Mouse (Mus musculus): ENCODE measurements around the gene Oxt. TPM values are rescaled to one million over a fixed set of nuclear protein-coding genes. Genes with fewer than 3 reads are reported as not detected.
A peak's percentile ranks its signal among the peaks of the same experiment; 100 is the strongest.
"Not testable (repeated sequence)": the region's sequence is repeated elsewhere in the genome, so short reads cannot be mapped to it uniquely, and the experiment has no call there.

Gene Oxt
- total RNA-seq (2021): not detected
- long read RNA-seq: 0 reads

DNA sequence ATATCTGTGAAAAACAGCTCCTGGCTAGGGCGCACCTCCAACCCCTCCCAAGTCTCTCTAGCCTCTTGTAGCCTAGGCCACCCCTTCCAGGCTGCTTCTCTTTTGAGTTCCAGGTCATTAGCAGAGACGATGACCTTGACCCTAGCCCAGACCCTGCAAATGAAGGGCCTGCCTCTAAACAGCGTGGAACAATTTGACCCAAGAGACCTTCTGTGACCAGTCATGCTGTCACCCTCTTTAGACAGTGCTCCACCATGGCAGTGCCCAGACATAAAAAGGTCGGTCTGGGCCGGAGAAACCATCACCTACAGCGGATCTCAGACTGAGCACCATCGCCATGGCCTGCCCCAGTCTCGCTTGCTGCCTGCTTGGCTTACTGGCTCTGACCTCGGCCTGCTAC, at the start of gene Oxt:
Oxt (plus strand) TSS at position 301 of the 400 bp plus-strand sequence.
- DNase-seq (ENCODE audit: low spot score in 2 of 2): no peak

GRCm38 (mm10) chr2:130528457-130528856, 47.5 kb upstream of the Oxt start:
- DNase-seq (ENCODE audit: low spot score in 2 of 2): no peak

DNA sequence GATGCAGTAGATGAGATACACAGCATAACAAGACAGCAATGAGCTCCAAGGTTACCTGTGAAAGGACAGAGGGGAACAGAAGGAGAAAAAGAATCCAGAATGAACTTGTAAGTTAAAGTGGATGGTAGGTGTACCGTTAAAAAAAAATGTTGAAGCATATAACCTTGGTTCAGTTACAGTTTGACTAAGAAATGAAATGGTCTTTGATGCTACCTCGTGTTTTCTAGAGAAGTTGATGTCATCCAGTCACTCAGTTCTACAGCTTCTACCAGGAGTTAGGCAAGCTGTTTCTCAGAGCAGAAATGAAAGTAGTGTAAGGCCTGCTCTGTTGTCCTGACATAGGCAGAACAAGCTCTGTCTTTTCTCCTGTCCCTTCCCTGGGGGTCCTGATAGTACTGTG, 46.7 kb upstream of the Oxt start:
- no peak for DNase-seq (ENCODE audit: low spot score in 2 of 2)

GRCm38 (mm10) chr2:130529925-130530324, 46.0 kb upstream of the Oxt start:
- no peak for DNase-seq (ENCODE audit: low spot score in 2 of 2)

DNA sequence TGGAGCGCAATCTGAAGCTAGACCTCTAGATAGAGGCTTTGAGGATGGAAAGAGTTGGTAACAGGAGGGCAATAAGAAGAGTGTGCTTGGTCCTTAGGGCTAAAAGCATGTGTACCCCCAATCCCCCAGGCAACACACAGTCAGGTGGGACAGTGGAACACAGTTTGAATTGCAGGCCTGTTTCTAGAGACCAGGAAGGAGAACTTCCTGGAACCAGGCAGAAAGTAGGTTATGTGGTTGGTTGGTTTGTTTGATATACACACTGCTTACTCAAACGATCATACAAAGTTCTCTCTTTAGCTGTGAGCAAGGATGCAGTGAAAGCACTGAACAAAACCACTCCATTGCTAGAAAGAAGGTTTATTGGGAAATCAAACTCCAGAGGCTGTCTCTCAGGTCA, 43.8 kb upstream of the Oxt start:
- no peak for DNase-seq (ENCODE audit: low spot score in 2 of 2)

- DNase-seq (ENCODE audit: low spot score in 2 of 2): no peak
Measured at GRCm38 (mm10) chr2:130535017-130535416, 41.0 kb upstream of the Oxt start.

- no peak for DNase-seq (ENCODE audit: low spot score in 2 of 2)
Measured at GRCm38 (mm10) chr2:130536890-130537289, 39.1 kb upstream of the Oxt start.

GRCm38 (mm10) chr2:130538876-130539546, 37.0 kb upstream of the Oxt start:
- DNase-seq (ENCODE audit: low spot score in 2 of 2): no peak

DNA sequence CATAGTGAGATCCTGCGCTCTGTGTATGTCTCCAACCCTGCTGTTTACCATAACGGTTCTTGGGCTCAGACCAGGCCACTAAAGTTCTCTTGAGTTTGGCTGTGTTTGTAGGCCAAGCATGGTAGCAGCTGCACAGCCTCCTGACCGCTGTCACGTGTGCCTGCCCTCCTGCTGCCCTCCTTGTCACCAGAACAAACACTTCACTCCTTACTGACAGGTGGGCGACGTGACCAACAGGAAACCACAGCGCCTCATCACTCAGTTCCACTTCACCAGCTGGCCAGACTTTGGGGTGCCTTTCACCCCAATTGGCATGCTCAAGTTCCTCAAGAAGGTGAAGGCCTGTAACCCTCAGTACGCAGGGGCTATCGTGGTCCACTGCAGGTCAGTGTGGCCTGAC, 35.7 kb upstream of the Oxt start:
- DNase-seq (ENCODE audit: low spot score in 2 of 2): no peak

DNA sequence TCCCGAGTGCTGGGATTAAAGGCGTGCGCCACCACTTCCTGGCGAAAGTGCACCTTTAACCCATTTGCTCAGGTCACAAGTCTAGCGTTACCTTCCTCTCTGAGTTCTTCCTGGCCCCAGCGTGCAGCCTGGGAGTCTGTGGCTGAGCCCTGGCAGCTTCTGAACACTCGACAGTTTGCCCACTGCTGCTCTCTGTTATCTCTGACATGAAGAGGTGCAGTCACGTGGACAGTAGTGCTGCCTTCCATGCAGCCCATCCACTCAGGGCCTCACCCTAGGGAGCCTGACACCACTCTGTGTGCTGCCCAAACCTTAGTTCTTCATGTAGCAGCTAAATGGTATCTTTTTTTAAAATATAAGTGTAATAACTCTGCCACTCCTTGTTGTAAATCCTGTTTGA, 29.0 kb upstream of the Oxt start:
- DNase-seq (ENCODE audit: low spot score in 2 of 2): no peak

- no peak for DNase-seq (ENCODE audit: low spot score in 2 of 2)
Measured at GRCm38 (mm10) chr2:130554841-130555240, 21.1 kb upstream of the Oxt start.

DNA sequence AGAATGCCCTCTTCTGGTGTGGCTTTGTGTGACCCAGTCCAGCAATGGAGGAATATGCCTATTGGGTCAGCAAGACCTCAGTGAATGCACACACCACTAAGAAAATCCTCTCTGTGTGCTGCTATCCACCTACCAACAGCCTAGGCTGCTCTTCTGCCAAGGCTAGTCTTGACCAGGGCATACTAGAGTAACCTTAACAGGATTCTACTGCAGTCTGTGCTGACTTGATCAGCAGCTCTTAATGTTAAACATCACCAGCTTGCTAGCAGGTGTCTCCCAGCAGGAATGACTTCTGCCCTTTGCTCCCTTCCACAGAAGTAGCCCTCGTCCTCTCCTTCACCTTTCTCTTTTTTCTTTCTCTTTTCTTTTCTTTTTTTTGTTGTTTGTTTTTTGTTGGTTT, 19.7 kb upstream of the Oxt start:
- DNase-seq (ENCODE audit: low spot score in 2 of 2): no peak

DNA sequence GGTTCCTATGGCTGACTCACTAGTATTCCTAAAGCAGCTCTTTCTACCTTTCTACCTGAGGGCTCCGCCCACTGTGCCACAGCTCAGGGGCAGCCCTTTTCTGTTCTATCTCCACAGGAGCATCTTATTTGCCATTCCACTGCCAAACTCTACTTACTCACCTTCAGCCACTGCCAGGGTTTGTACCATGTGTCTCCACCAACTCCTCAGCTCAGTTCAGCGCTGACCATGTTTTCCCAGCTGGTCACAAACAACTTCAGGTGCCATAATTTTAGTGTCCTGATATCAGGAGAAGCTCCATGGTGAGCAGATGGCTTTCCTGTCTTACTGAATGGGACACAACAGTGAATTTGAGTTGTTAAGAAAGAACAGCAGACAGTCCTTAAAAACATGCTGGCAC, 18.5 kb upstream of the Oxt start:
- DNase-seq (ENCODE audit: low spot score in 2 of 2): no peak

DNA sequence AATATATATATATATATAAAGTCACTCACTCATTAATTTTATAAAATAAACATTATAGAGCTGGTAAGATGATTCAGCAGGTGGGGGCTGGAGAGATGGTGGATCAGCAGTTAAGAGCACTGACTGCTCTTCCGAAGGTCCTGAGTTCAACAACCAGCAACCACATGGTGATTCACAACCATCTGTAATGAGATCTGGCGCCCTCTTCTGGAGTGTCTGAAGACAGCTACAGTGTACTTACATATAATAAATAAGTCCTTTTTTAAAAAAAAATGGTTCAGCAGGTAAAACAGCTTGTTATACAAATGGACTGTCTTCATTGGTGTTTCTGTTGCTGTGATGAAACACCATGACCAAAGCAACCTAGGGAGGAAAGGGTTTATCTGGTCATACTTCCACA, 18.0 kb upstream of the Oxt start:
- no peak for DNase-seq (ENCODE audit: low spot score in 2 of 2)

DNA sequence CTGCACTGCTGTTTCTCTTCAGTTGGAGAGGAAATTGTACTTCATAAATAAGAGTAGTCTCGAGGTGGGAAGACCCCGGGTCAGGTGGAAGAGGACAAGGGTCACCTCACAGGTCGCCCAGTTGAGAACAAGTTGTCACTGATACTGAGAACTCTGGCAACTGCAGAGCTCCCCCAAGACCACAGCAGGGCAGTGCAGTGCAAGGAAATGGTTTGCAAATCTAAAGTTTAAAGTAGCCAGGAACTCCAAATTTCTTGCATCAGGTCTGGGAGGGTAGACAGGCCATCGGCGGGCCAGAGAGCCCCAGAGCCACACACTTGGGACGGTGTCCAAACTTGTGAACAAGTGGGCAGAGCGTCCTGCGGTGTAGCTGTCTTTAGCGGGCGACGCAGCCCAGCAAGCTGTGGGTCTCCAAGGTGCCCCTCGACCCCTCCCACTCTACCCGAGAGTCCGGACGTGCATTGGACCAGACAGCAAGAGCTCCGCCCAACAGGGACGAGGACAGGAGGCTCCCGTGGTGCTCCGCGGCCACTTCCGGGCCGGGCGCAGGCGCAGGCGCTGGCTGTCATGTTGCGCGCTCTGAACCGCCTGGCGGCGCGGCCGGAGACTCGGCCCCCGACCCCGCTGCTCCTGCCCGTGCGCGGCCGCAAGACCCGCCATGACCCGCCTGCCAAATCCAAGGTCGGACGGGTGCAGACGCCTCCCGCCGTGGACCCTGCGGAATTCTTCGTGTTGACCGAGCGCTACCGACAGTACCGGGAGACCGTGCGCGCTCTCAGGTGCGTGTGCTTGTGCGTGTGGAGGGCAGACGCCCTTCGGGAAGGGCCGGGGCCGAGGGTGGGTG, 12.5 kb upstream of the Oxt start, which contains the start of gene Mrps26:
Mrps26 (plus strand) TSS at position 531 of the 844 bp plus-strand sequence.
- DNase-seq (ENCODE audit: low spot score in 2 of 2): peak; percentile 88 to 93

- DNase-seq (ENCODE audit: low spot score in 2 of 2): no peak
Measured at GRCm38 (mm10) chr2:130564063-130564462, 11.9 kb upstream of the Oxt start.

- no peak for DNase-seq (ENCODE audit: low spot score in 2 of 2)
Measured at GRCm38 (mm10) chr2:130564983-130565382, 11.0 kb upstream of the Oxt start.

DNA sequence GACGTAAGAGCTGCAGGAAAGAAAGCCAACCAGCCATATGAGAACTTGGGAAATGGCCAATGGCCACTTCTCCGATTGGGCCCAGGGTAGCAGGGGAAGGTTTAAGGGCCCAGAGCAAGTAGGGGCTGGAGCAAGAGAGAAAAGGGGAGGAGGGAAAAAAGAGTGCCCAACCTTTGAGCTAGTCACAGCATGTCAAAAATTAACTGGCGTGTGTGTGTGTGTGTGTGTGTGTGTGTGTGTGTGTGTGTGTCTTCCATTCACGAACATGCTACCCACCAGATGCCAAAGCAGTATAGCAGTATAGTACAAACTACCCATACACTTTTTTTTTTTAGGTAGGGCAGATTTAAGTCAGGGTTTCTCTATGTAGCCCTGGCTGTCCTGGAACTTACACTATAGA, 7.1 kb upstream of the Oxt start:
- DNase-seq (ENCODE audit: low spot score in 2 of 2): no peak

DNA sequence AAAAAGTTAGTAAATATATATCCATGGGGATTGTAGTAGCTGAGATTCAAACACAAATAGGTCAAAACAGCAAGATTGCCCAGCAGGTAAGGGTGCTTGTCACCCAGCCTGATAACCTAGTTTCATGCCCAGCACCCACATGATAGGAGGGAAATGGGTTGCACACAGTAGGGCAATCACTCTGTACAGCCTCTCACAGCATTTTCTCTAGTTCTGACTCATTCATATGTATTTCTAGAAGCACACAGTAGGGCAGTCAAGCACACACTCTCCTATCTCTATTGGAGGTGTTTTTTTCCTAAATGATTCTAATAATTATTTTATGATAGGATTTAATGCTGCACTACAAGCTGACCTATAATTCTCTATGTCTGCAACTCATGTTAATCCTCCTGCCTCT, 6.0 kb upstream of the Oxt start:
- DNase-seq (ENCODE audit: low spot score in 2 of 2): no peak

- DNase-seq (ENCODE audit: low spot score in 2 of 2): no peak
Measured at GRCm38 (mm10) chr2:130574960-130575359, 1.0 kb upstream of the Oxt start.

DNA sequence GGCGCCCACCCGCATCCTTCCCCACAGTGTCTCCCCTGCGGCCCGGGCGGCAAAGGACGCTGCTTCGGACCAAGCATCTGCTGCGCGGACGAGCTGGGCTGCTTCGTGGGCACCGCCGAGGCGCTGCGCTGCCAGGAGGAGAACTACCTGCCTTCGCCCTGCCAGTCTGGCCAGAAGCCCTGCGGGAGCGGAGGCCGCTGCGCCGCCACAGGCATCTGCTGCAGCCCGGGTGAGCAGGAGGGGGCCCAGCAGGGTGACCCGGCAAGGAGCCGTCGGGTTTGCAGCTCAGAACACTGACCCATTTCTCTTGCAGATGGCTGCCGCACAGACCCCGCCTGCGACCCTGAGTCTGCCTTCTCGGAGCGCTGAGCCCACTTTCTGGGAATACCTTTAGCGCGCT, 591 bp downstream of the Oxt start:
- not testable (repeated sequence) for DNase-seq (ENCODE audit: low spot score in 2 of 2)

- DNase-seq (ENCODE audit: low spot score in 2 of 2): no peak
Measured at GRCm38 (mm10) chr2:130577021-130577420, 1.0 kb downstream of the Oxt start.

DNA sequence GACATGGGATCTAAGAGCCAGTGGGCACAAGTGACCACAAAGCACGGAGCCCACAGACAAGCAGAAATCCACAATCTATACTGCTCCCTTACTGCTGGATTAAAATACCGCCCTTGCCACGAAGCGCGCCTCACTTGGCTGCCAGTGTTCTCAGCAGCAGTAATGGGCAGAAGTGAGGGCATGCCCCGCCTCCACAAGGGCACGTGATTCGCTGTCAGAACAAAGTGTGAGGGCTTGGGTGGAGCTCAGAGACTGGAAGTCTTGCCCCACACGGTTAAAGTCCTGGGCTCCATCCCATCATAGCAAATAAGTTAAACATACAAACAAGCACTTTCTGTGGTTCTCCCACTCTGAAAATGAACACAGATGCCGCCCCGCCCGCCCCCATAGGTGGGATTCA, 1.7 kb downstream of the Oxt start:
- DNase-seq (ENCODE audit: low spot score in 2 of 2): no peak

Data from layer of hippocampus, postnatal 10 days (tissue).